Mouse (Mus musculus): ENCODE measurements at regions not wholly inside any gene's neighbourhood (a gene's known extent, or its start where the extent isn't known, plus 50 kb on each side); places are given as distances from the start of the nearest gene placed in this dataset.
"Not testable (repeated sequence)": the region's sequence is repeated elsewhere in the genome, so short reads cannot be mapped to it uniquely, and the experiment has no call there.

DNA sequence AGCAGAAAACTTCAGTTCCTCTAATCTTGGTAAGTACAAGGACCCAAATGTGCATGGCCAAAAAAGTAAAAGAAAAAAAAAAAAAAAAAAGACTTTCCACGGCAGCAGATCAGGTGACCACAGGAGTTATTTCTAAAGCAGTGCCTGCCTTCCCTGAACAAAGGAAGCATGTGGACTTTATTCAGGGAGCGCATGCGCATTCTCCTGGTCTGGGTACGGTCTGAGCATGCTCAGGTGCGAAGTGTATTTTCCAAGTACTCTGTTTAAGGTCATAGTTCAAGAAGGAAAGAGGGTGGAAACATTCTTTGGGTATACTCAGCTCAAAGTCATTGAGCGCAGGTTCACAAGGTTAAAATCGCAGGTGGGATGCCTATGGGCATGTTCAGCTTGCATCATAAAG, 103.1 kb upstream of the Eif4g2 start:
- no peak for ATAC-seq (replicated peaks; ENCODE audit: low FRiP score, low TSS enrichment, low read depth)
- no peak for DNase-seq (ENCODE audit: low spot score)
- Histone ChIP-seq H3K4me1 (replicated peaks; ENCODE audit: control insufficient read depth, insufficient read depth, low read length) (peaks cover 6% of the 10 kb centered on the region; the same call in 1 of the 2 replicates), H3K4me3 (ENCODE audit: low read depth, low read length) (no peak overlapping the region), H3K9ac (ENCODE audit: low read length) (no peak overlapping the region), H3K27me3 (replicated peaks; ENCODE audit: control insufficient read depth, insufficient read depth, low read length) (no peaks in the 10 kb centered on the region), H3K9me3 (ENCODE audit: control insufficient read depth, low read length) (no peaks in the 10 kb centered on the region), H3K36me3 (ENCODE audit: control insufficient read depth, insufficient read depth, low read length) (no peaks in the 10 kb centered on the region), H3K4me2 (ENCODE audit: low read length) (no peak overlapping the region), H3K27ac (ENCODE audit: low read depth) (no peak overlapping the region)
- WGBS: 85% methylated on average over 7 of the region's 7 CpGs

- H3K27ac ChIP-seq (ENCODE audit: low read depth): no peak overlapping the region
- H3K9ac ChIP-seq (ENCODE audit: low read length): no peak overlapping the region
- DNase-seq (ENCODE audit: low spot score) (no peak), ATAC-seq (replicated peaks; ENCODE audit: low FRiP score, low TSS enrichment, low read depth) (no peak)
- no peak overlapping the region for H3K4me3 ChIP-seq (ENCODE audit: low read depth, low read length)
- H3K36me3 ChIP-seq (ENCODE audit: control insufficient read depth, insufficient read depth, low read length): no peaks in the 10 kb centered on the region
- no peaks in the 10 kb centered on the region for H3K27me3 ChIP-seq (replicated peaks; ENCODE audit: control insufficient read depth, insufficient read depth, low read length)
- H3K4me2 ChIP-seq (ENCODE audit: low read length): no peak overlapping the region
- 80% methylated on average over 3 of the region's 3 CpGs for WGBS
- peaks cover 8% of the 10 kb centered on the region for H3K4me1 ChIP-seq (replicated peaks; ENCODE audit: control insufficient read depth, insufficient read depth, low read length)
- no peaks in the 10 kb centered on the region for H3K9me3 ChIP-seq (ENCODE audit: control insufficient read depth, low read length)
These were observed 100.7 kb upstream of the Eif4g2 start for GRCm38 (mm10) chr7:111183512-111183911.

GRCm38 (mm10) chr7:111182319-111182718, 99.5 kb upstream of the Eif4g2 start:
- no peak overlapping the region for H3K4me3 ChIP-seq (ENCODE audit: low read depth, low read length)
- peaks cover 8% of the 10 kb centered on the region for H3K4me1 ChIP-seq (replicated peaks; ENCODE audit: control insufficient read depth, insufficient read depth, low read length)
- H3K27ac ChIP-seq (ENCODE audit: low read depth): no peak overlapping the region
- DNase-seq (ENCODE audit: low spot score) (peak; percentile 78), ATAC-seq (replicated peaks; ENCODE audit: low FRiP score, low TSS enrichment, low read depth) (peak; percentile 66; the same call in 1 of the 2 replicates)
- H3K9ac ChIP-seq (ENCODE audit: low read length): no peak overlapping the region
- WGBS: 62% methylated on average over 3 of the region's 3 CpGs
- H3K36me3 ChIP-seq (ENCODE audit: control insufficient read depth, insufficient read depth, low read length): no peaks in the 10 kb centered on the region
- H3K9me3 ChIP-seq (ENCODE audit: control insufficient read depth, low read length): no peaks in the 10 kb centered on the region
- H3K4me2 ChIP-seq (ENCODE audit: low read length): no peak overlapping the region
- no peaks in the 10 kb centered on the region for H3K27me3 ChIP-seq (replicated peaks; ENCODE audit: control insufficient read depth, insufficient read depth, low read length)

GRCm38 (mm10) chr7:111179401-111180271, 96.8 kb upstream of the Eif4g2 start:
- no peaks in the 10 kb centered on the region for H3K36me3 ChIP-seq (ENCODE audit: control insufficient read depth, insufficient read depth, low read length)
- H3K4me3 ChIP-seq (ENCODE audit: low read depth, low read length): no peak overlapping the region
- no peaks in the 10 kb centered on the region for H3K9me3 ChIP-seq (ENCODE audit: control insufficient read depth, low read length)
- H3K4me1 ChIP-seq (replicated peaks; ENCODE audit: control insufficient read depth, insufficient read depth, low read length): peaks cover 8% of the 10 kb centered on the region
- H3K27me3 ChIP-seq (replicated peaks; ENCODE audit: control insufficient read depth, insufficient read depth, low read length): no peaks in the 10 kb centered on the region
- WGBS: 41% methylated on average over 7 of the region's 7 CpGs
- DNase-seq (ENCODE audit: low spot score) (peak; percentile 66), ATAC-seq (replicated peaks; ENCODE audit: low FRiP score, low TSS enrichment, low read depth) (peak; percentile 71)
- H3K27ac ChIP-seq (ENCODE audit: low read depth): peak overlapping the region; percentile 75
- no peak overlapping the region for H3K9ac ChIP-seq (ENCODE audit: low read length)
- no peak overlapping the region for H3K4me2 ChIP-seq (ENCODE audit: low read length)

GRCm38 (mm10) chr7:111174393-111175124, 91.7 kb upstream of the Eif4g2 start:
- no peaks in the 10 kb centered on the region for H3K9me3 ChIP-seq (ENCODE audit: control insufficient read depth, low read length)
- H3K27me3 ChIP-seq (replicated peaks; ENCODE audit: control insufficient read depth, insufficient read depth, low read length): no peaks in the 10 kb centered on the region
- 77% methylated on average over 9 of the region's 9 CpGs for WGBS
- DNase-seq (ENCODE audit: low spot score) (no peak), ATAC-seq (replicated peaks; ENCODE audit: low FRiP score, low TSS enrichment, low read depth) (no peak)
- no peak overlapping the region for H3K9ac ChIP-seq (ENCODE audit: low read length)
- no peaks in the 10 kb centered on the region for H3K36me3 ChIP-seq (ENCODE audit: control insufficient read depth, insufficient read depth, low read length)
- no peak overlapping the region for H3K4me3 ChIP-seq (ENCODE audit: low read depth, low read length)
- no peak overlapping the region for H3K27ac ChIP-seq (ENCODE audit: low read depth)
- peaks cover 2% of the 10 kb centered on the region for H3K4me1 ChIP-seq (replicated peaks; ENCODE audit: control insufficient read depth, insufficient read depth, low read length)
- H3K4me2 ChIP-seq (ENCODE audit: low read length): no peak overlapping the region

GRCm38 (mm10) chr7:111172061-111172460, 89.2 kb upstream of the Eif4g2 start:
- H3K36me3 ChIP-seq (ENCODE audit: control insufficient read depth, insufficient read depth, low read length): no peaks in the 10 kb centered on the region
- H3K9ac ChIP-seq (ENCODE audit: low read length): no peak overlapping the region
- no peaks in the 10 kb centered on the region for H3K9me3 ChIP-seq (ENCODE audit: control insufficient read depth, low read length)
- H3K4me3 ChIP-seq (ENCODE audit: low read depth, low read length): no peak overlapping the region
- no peaks in the 10 kb centered on the region; the same call in 1 of the 2 replicates for H3K4me1 ChIP-seq (replicated peaks; ENCODE audit: control insufficient read depth, insufficient read depth, low read length)
- no peak overlapping the region for H3K4me2 ChIP-seq (ENCODE audit: low read length)
- 93% methylated on average over 2 of the region's 2 CpGs for WGBS
- no peak overlapping the region for H3K27ac ChIP-seq (ENCODE audit: low read depth)
- no peak for ATAC-seq (replicated peaks; ENCODE audit: low FRiP score, low TSS enrichment, low read depth)
- no peak for DNase-seq (ENCODE audit: low spot score)
- H3K27me3 ChIP-seq (replicated peaks; ENCODE audit: control insufficient read depth, insufficient read depth, low read length): no peaks in the 10 kb centered on the region

GRCm38 (mm10) chr7:111168546-111169233, 85.9 kb upstream of the Eif4g2 start:
- H3K4me2 ChIP-seq (ENCODE audit: low read length); H3K4me3 ChIP-seq (ENCODE audit: low read depth, low read length); H3K9me3 ChIP-seq (ENCODE audit: control insufficient read depth, low read length); H3K27ac ChIP-seq (ENCODE audit: low read depth); H3K4me1 ChIP-seq (replicated peaks; ENCODE audit: control insufficient read depth, insufficient read depth, low read length); H3K36me3 ChIP-seq (ENCODE audit: control insufficient read depth, insufficient read depth, low read length); H3K27me3 ChIP-seq (replicated peaks; ENCODE audit: control insufficient read depth, insufficient read depth, low read length); H3K9ac ChIP-seq (ENCODE audit: low read length); ATAC-seq (replicated peaks; ENCODE audit: low FRiP score, low TSS enrichment, low read depth); DNase-seq (ENCODE audit: low spot score): not testable (repeated sequence)
- WGBS: 82% methylated on average over 2 of the region's 3 CpGs

DNA sequence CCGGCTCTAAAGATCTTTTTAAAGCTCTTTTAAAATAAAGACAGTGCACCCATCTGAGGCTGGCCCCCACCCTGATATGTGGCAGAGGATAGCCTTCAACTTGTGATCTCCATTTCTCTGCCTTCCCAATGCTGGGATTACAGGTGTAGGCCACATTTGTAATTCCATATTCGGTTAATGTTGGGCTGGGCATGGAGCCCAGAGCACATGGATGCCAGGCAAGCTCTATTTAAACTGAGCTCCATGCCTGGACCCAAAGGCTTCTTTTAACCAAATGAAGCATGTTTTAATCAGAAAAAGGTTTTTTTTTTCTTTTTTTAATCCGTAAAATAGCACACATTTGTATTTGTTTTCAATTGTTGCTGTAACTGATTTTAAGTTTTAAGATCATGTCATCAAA, 82.2 kb upstream of the Eif4g2 start:
- H3K4me3 ChIP-seq (ENCODE audit: low read depth, low read length): no peak overlapping the region
- H3K4me2 ChIP-seq (ENCODE audit: low read length): no peak overlapping the region
- H3K27ac ChIP-seq (ENCODE audit: low read depth): no peak overlapping the region
- no peaks in the 10 kb centered on the region for H3K4me1 ChIP-seq (replicated peaks; ENCODE audit: control insufficient read depth, insufficient read depth, low read length)
- no peak overlapping the region for H3K9ac ChIP-seq (ENCODE audit: low read length)
- H3K9me3 ChIP-seq (ENCODE audit: control insufficient read depth, low read length): no peaks in the 10 kb centered on the region
- H3K36me3 ChIP-seq (ENCODE audit: control insufficient read depth, insufficient read depth, low read length): no peaks in the 10 kb centered on the region
- DNase-seq (ENCODE audit: low spot score) (no peak), ATAC-seq (replicated peaks; ENCODE audit: low FRiP score, low TSS enrichment, low read depth) (no peak)
- 94% methylated on average over 3 of the region's 3 CpGs for WGBS
- H3K27me3 ChIP-seq (replicated peaks; ENCODE audit: control insufficient read depth, insufficient read depth, low read length): no peaks in the 10 kb centered on the region

Measured in intestine, embryonic 14.5 days (tissue).